Mouse (Mus musculus): ENCODE measurements around the gene Rpl41.

GRCm38 (mm10) chr10:128579731-128580130 is 30.6 kb upstream of the Rpl41 start:
- no peak for TF ChIP-seq CTCF (IDR thresholded peaks at IDR 0.05; ENCODE audit: borderline replicate concordance, control insufficient read depth, extremely low read depth, insufficient read depth, low read length, poor library complexity)
- TF ChIP-seq POLR2A (IDR thresholded peaks at IDR 0.05; ENCODE audit: control insufficient read depth, extremely low read depth, insufficient read depth, low read length, poor library complexity), result no peak

Measured in thymus, adult 2 months (tissue).